Mouse (Mus musculus): ENCODE results near the gene Olfr206. TPM values are rescaled to one million over a fixed set of nuclear protein-coding genes. Genes with fewer than 3 reads are reported as not detected.
"Not testable (repeated sequence)": the region's sequence is repeated elsewhere in the genome, so short reads cannot be mapped to it uniquely, and the experiment has no call there.

Gene Olfr206
- polyA plus RNA-seq (2015; fragmentation: Nextera tagmentation; extraction: Ambion mirVana), result not detected in 2 replicates

GRCm38 (mm10) chr16:59349146-59349545 is at the start of gene Olfr206:
Olfr206 (minus strand) TSS chr16:59349246.
- H3K27ac ChIP-seq (ENCODE audit: low read length), result no peak within 1 kb of the TSS
- H3K9ac ChIP-seq (ENCODE audit: low read length), result no peak within 1 kb of the TSS
- ATAC-seq (ENCODE audit: insufficient read depth, low FRiP score), result no peak
- no peaks in the 10 kb centered on the region for H3K9me3 ChIP-seq (replicated peaks; ENCODE audit: control insufficient read depth, low read length)
- no peaks in the 10 kb centered on the region for H3K4me1 ChIP-seq (ENCODE audit: control insufficient read depth, insufficient read depth, low read length)
- no peak within 1 kb of the TSS for H3K4me2 ChIP-seq (ENCODE audit: low read depth, low read length)
- H3K4me3 ChIP-seq (replicated peaks; ENCODE audit: low read length), result no peak within 1 kb of the TSS
- no peaks in the 10 kb centered on the region for H3K36me3 ChIP-seq (ENCODE audit: control insufficient read depth, insufficient read depth, low read length)
- no peaks in the 10 kb centered on the region for H3K27me3 ChIP-seq (ENCODE audit: control insufficient read depth, insufficient read depth, low read length)
- 80% methylated on average over 1 of the region's 1 CpGs for WGBS

GRCm38 (mm10) chr16:59393300-59393699 is 44.3 kb upstream of the Olfr206 start:
- H3K36me3 ChIP-seq (ENCODE audit: control insufficient read depth, insufficient read depth, low read length), result no peaks in the 10 kb centered on the region
- no peaks in the 10 kb centered on the region for H3K4me1 ChIP-seq (ENCODE audit: control insufficient read depth, insufficient read depth, low read length)
- ATAC-seq (ENCODE audit: insufficient read depth, low FRiP score), result no peak
- H3K4me3 ChIP-seq (replicated peaks; ENCODE audit: low read length), result no peak overlapping the region
- WGBS, result 55% methylated on average over 3 of the region's 3 CpGs
- no peaks in the 10 kb centered on the region for H3K27me3 ChIP-seq (ENCODE audit: control insufficient read depth, insufficient read depth, low read length)
- H3K9ac ChIP-seq (ENCODE audit: low read length), result no peak overlapping the region
- no peak overlapping the region for H3K27ac ChIP-seq (ENCODE audit: low read length)
- H3K4me2 ChIP-seq (ENCODE audit: low read depth, low read length), result no peak overlapping the region
- H3K9me3 ChIP-seq (replicated peaks; ENCODE audit: control insufficient read depth, low read length), result no peaks in the 10 kb centered on the region

GRCm38 (mm10) chr16:59363893-59364292 is 14.8 kb upstream of the Olfr206 start, which contains the start of gene Olfr209:
Olfr209 (minus strand) TSS chr16:59363993.
- Histone ChIP-seq H3K9ac (ENCODE audit: low read length) (no peak within 1 kb of the TSS), H3K27ac (ENCODE audit: low read length) (no peak within 1 kb of the TSS), H3K4me3 (replicated peaks; ENCODE audit: low read length) (no peak within 1 kb of the TSS), H3K4me1 (ENCODE audit: control insufficient read depth, insufficient read depth, low read length) (no peaks in the 10 kb centered on the region), H3K9me3 (replicated peaks; ENCODE audit: control insufficient read depth, low read length) (no peaks in the 10 kb centered on the region), H3K27me3 (ENCODE audit: control insufficient read depth, insufficient read depth, low read length) (no peaks in the 10 kb centered on the region), H3K4me2 (ENCODE audit: low read depth, low read length) (no peak within 1 kb of the TSS), H3K36me3 (ENCODE audit: control insufficient read depth, insufficient read depth, low read length) (no peaks in the 10 kb centered on the region)
- no peak for ATAC-seq (ENCODE audit: insufficient read depth, low FRiP score)
- WGBS, result 73% methylated on average over 2 of the region's 2 CpGs

GRCm38 (mm10) chr16:59331038-59331437 is 18.0 kb downstream of the Olfr206 start, which contains the start of gene Olfr205:
Olfr205 (minus strand) TSS chr16:59331138.
- H3K4me2 ChIP-seq (ENCODE audit: low read depth, low read length), result no peak within 1 kb of the TSS
- no peaks in the 10 kb centered on the region for H3K4me1 ChIP-seq (ENCODE audit: control insufficient read depth, insufficient read depth, low read length)
- no peak within 1 kb of the TSS for H3K9ac ChIP-seq (ENCODE audit: low read length)
- H3K4me3 ChIP-seq (replicated peaks; ENCODE audit: low read length), result no peak within 1 kb of the TSS
- H3K27me3 ChIP-seq (ENCODE audit: control insufficient read depth, insufficient read depth, low read length), result no peaks in the 10 kb centered on the region
- no peak within 1 kb of the TSS for H3K27ac ChIP-seq (ENCODE audit: low read length)
- no peaks in the 10 kb centered on the region for H3K9me3 ChIP-seq (replicated peaks; ENCODE audit: control insufficient read depth, low read length)
- no peaks in the 10 kb centered on the region for H3K36me3 ChIP-seq (ENCODE audit: control insufficient read depth, insufficient read depth, low read length)
- no peak for ATAC-seq (ENCODE audit: insufficient read depth, low FRiP score)

- H3K27me3 ChIP-seq (ENCODE audit: control insufficient read depth, insufficient read depth, low read length); H3K4me1 ChIP-seq (ENCODE audit: control insufficient read depth, insufficient read depth, low read length); H3K9me3 ChIP-seq (replicated peaks; ENCODE audit: control insufficient read depth, low read length); ATAC-seq (ENCODE audit: insufficient read depth, low FRiP score); H3K9ac ChIP-seq (ENCODE audit: low read length); H3K4me2 ChIP-seq (ENCODE audit: low read depth, low read length); H3K27ac ChIP-seq (ENCODE audit: low read length); H3K4me3 ChIP-seq (replicated peaks; ENCODE audit: low read length); H3K36me3 ChIP-seq (ENCODE audit: control insufficient read depth, insufficient read depth, low read length): not testable (repeated sequence)
- WGBS, result 48% methylated on average over 1 of the region's 1 CpGs
Measured at GRCm38 (mm10) chr16:59323262-59323661, 25.8 kb downstream of the Olfr206 start.

GRCm38 (mm10) chr16:59318148-59318547 is 30.9 kb downstream of the Olfr206 start, which contains the start of gene Olfr204:
Olfr204 (minus strand) TSS chr16:59318248.
- H3K27ac ChIP-seq (ENCODE audit: low read length), result no peak within 1 kb of the TSS
- no peak for ATAC-seq (ENCODE audit: insufficient read depth, low FRiP score)
- no peak within 1 kb of the TSS for H3K9ac ChIP-seq (ENCODE audit: low read length)
- H3K4me3 ChIP-seq (replicated peaks; ENCODE audit: low read length), result no peak within 1 kb of the TSS
- H3K9me3 ChIP-seq (replicated peaks; ENCODE audit: control insufficient read depth, low read length), result no peaks in the 10 kb centered on the region
- H3K4me2 ChIP-seq (ENCODE audit: low read depth, low read length), result no peak within 1 kb of the TSS
- no peaks in the 10 kb centered on the region for H3K4me1 ChIP-seq (ENCODE audit: control insufficient read depth, insufficient read depth, low read length)
- H3K27me3 ChIP-seq (ENCODE audit: control insufficient read depth, insufficient read depth, low read length), result no peaks in the 10 kb centered on the region
- no peaks in the 10 kb centered on the region for H3K36me3 ChIP-seq (ENCODE audit: control insufficient read depth, insufficient read depth, low read length)

- no peaks in the 10 kb centered on the region for H3K9me3 ChIP-seq (replicated peaks; ENCODE audit: control insufficient read depth, low read length)
- H3K4me3 ChIP-seq (replicated peaks; ENCODE audit: low read length), result no peak within 1 kb of the TSS
- no peaks in the 10 kb centered on the region for H3K4me1 ChIP-seq (ENCODE audit: control insufficient read depth, insufficient read depth, low read length)
- no peak for ATAC-seq (ENCODE audit: insufficient read depth, low FRiP score)
- H3K9ac ChIP-seq (ENCODE audit: low read length), result no peak within 1 kb of the TSS
- WGBS, result 85% methylated on average over 2 of the region's 2 CpGs
- H3K27ac ChIP-seq (ENCODE audit: low read length), result no peak within 1 kb of the TSS
- no peak within 1 kb of the TSS for H3K4me2 ChIP-seq (ENCODE audit: low read depth, low read length)
- no peaks in the 10 kb centered on the region for H3K36me3 ChIP-seq (ENCODE audit: control insufficient read depth, insufficient read depth, low read length)
- H3K27me3 ChIP-seq (ENCODE audit: control insufficient read depth, insufficient read depth, low read length), result no peaks in the 10 kb centered on the region
Measured at GRCm38 (mm10) chr16:59298581-59298980, 50.5 kb downstream of the Olfr206 start, which contains the start of gene Olfr203. Olfr203 (plus strand) TSS chr16:59298881.

Other genes starting within 250 kb of the Olfr206 start
- gene Olfr193, start 237.4 kb downstream of the Olfr206 start, polyA plus RNA-seq (2015; fragmentation: Nextera tagmentation; extraction: Ambion mirVana), result not detected in 2 replicates
- gene Olfr194, start 228.2 kb downstream of the Olfr206 start, polyA plus RNA-seq (2015; fragmentation: Nextera tagmentation; extraction: Ambion mirVana), result not detected in 2 replicates
- gene Olfr195, start 202.2 kb downstream of the Olfr206 start, polyA plus RNA-seq (2015; fragmentation: Nextera tagmentation; extraction: Ambion mirVana), result not detected in 2 replicates
- gene Olfr196, start 178.8 kb downstream of the Olfr206 start, polyA plus RNA-seq (2015; fragmentation: Nextera tagmentation; extraction: Ambion mirVana), result not detected in 2 replicates
- not detected in 2 replicates for gene Olfr198, start 145.7 kb downstream of the Olfr206 start, polyA plus RNA-seq (2015; fragmentation: Nextera tagmentation; extraction: Ambion mirVana)
- gene Olfr199, start 129.5 kb downstream of the Olfr206 start, polyA plus RNA-seq (2015; fragmentation: Nextera tagmentation; extraction: Ambion mirVana), result not detected in 2 replicates
- gene Olfr201, start 76.6 kb downstream of the Olfr206 start, polyA plus RNA-seq (2015; fragmentation: Nextera tagmentation; extraction: Ambion mirVana), result not detected in 2 replicates
- not detected in 2 replicates for gene Olfr202, start 62.5 kb downstream of the Olfr206 start, polyA plus RNA-seq (2015; fragmentation: Nextera tagmentation; extraction: Ambion mirVana)
- gene Olfr203, start 50.4 kb downstream of the Olfr206 start, polyA plus RNA-seq (2015; fragmentation: Nextera tagmentation; extraction: Ambion mirVana), result not detected in 2 replicates
- gene Olfr204, start 31.0 kb downstream of the Olfr206 start, polyA plus RNA-seq (2015; fragmentation: Nextera tagmentation; extraction: Ambion mirVana), result not detected in 2 replicates
- not detected in 2 replicates for gene Olfr205, start 18.1 kb downstream of the Olfr206 start, polyA plus RNA-seq (2015; fragmentation: Nextera tagmentation; extraction: Ambion mirVana)
- not detected in 2 replicates for gene Olfr209, start 14.7 kb upstream of the Olfr206 start, polyA plus RNA-seq (2015; fragmentation: Nextera tagmentation; extraction: Ambion mirVana)
- gene Gabrr3, start 58.1 kb upstream of the Olfr206 start, polyA plus RNA-seq (2015; fragmentation: Nextera tagmentation; extraction: Ambion mirVana), result not detected in 2 replicates
- 38.6 and 41.5 TPM in 2 replicates for gene Riox2, start 122.5 kb upstream of the Olfr206 start, polyA plus RNA-seq (2015; fragmentation: Nextera tagmentation; extraction: Ambion mirVana)